Mouse (Mus musculus) intestine, postnatal 0 days (tissue): Measurements from ENCODE around the gene Odf4. TPM values are rescaled to one million over a fixed set of nuclear protein-coding genes. Genes with fewer than 3 reads are reported as not detected.

Experiments
- ATAC-seq: fragments of 200-750 bp; cut with Nextera tagmentation; 2 replicates; pipeline ENCODE4 v1.8.0; 2017; ENCODE audit warnings: mild to moderate bottlenecking, moderate TSS enrichment, moderate library complexity
- H3K27ac ChIP-seq: fragments of 300-500 bp; sonication (generic); 2 replicates; pipeline ENCODE4 v1.5.1; 2014; ENCODE audit warnings: mild to moderate bottlenecking, low read depth, low read length, moderate library complexity
- H3K27me3 ChIP-seq: fragments of 300-500 bp; sonication (generic); replicated peaks from 2 replicates; pipeline ENCODE4 v1.6.1; 2014; ENCODE audit warnings: low read length, mixed read lengths; ENCODE audit not compliant: control insufficient read depth, insufficient read depth
- H3K36me3 ChIP-seq: fragments of 300-500 bp; sonication (generic); 2 replicates; pipeline ENCODE4 v1.6.1; 2014; ENCODE audit warnings: mild to moderate bottlenecking, moderate library complexity; ENCODE audit not compliant: control insufficient read depth, insufficient read depth
- H3K4me1 ChIP-seq: fragments of 300-500 bp; sonication (generic); replicated peaks from 2 replicates; pipeline ENCODE4 v1.6.1; 2014; ENCODE audit warnings: antibody characterized with exemption, low read length, mixed read lengths; ENCODE audit not compliant: control insufficient read depth, insufficient read depth
- H3K4me2 ChIP-seq: fragments of 300-500 bp; sonication (generic); replicated peaks from 2 replicates; pipeline ENCODE4 v1.6.1; 2014; ENCODE audit warnings: low read depth, mild to moderate bottlenecking, moderate library complexity
- H3K4me3 ChIP-seq: fragments of 300-500 bp; sonication (generic); 2 replicates; pipeline ENCODE4 v1.5.1; 2014; ENCODE audit warnings: low read depth, low read length
- H3K9ac ChIP-seq: fragments of 300-500 bp; sonication (generic); 2 replicates; pipeline ENCODE4 v1.6.1; 2014; ENCODE audit warnings: mild to moderate bottlenecking, low read depth, low read length
- H3K9me3 ChIP-seq: fragments of 300-500 bp; sonication (generic); 2 replicates; pipeline ENCODE4 v1.6.1; 2016; ENCODE audit warnings: mixed run types; ENCODE audit not compliant: control insufficient read depth
- CTCF ChIP-seq: sonication (generic); IDR thresholded peaks from 2 replicates; pipeline ENCODE4 v1.5.1; 2016; ENCODE audit warnings: low read depth, mild to moderate bottlenecking, control low read depth, antibody characterized with exemption, moderate library complexity
- WGBS: fragments of 180-500 bp; shearing (Covaris S2); extraction: QIAGEN DNeasy Blood & Tissue Kit; methylation state at CpG from one replicate; pipeline ENCODE4 v1.1.7; 2014; 5-methylcytosine and 5-hydroxymethylcytosine counted together
- polyA plus RNA-seq: library from polyadenylated mRNA; unstranded; fragments of >200 nt; fragmentation: Nextera tagmentation; extraction: Ambion mirVana; gene quantifications from 2 replicates; pipeline ENCODE4 v1.2.1, GENCODE M21; 2015

Odf4 gene
- polyA plus RNA-seq, 1 experiment from 2014 or later: not detected

GRCm38 (mm10) chr11:68954408-68954807 is 27.5 kb upstream of the Odf4 start:
- no peak overlapping the region for H3K27ac ChIP-seq
- H3K36me3 ChIP-seq: no peaks in the 10 kb centered on the region
- peak overlapping the region; percentile 66 for H3K4me2 ChIP-seq
- H3K4me3 ChIP-seq: peak overlapping the region; percentile 29
- no peaks in the 10 kb centered on the region for H3K9me3 ChIP-seq
- H3K27me3 ChIP-seq: peaks cover 20% of the 10 kb centered on the region
- no peak for ATAC-seq
- H3K9ac ChIP-seq: peak overlapping the region; percentile 17; the same call in 1 of the 2 replicates
- WGBS: 3% methylated on average over 17 of the region's 17 CpGs
- TF ChIP-seq CTCF: no peak
- H3K4me1 ChIP-seq: 0 out of 2 replicates have a peak, but pooled peaks cover 2% of the 10 kb centered on the region

DNA sequence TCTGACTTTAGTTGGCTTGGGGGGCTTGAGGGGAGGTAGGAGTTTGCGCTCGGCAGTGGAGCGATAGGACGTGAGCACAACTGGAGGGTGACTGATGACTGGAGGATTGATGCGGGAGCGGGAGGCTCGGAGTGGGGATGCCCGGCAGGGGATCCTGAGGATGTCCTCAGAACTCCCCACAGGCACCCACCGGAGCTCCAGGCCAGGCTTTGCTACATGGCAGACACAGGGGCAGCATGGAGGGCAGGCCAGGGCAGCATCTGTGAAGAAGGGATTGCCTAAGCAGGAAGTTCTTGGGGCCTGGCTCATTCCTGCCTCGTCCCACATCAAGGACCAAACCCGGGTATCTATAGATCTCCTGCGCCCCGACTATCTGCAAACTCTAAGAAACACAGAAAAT is 27.0 kb upstream of the Odf4 start:
- Histone ChIP-seq H3K9me3 (no peaks in the 10 kb centered on the region), H3K4me2 (peak overlapping the region; percentile 66), H3K4me1 (0 out of 2 replicates have a peak, but pooled peaks cover 2% of the 10 kb centered on the region), H3K27me3 (peaks cover 20% of the 10 kb centered on the region), H3K9ac (peak overlapping the region; percentile 22; the same call in 1 of the 2 replicates), H3K36me3 (no peaks in the 10 kb centered on the region), H3K27ac (no peak overlapping the region), H3K4me3 (peak overlapping the region; percentile 29)
- TF ChIP-seq CTCF: no peak
- WGBS: 16% methylated on average over 13 of the region's 13 CpGs
- ATAC-seq: no peak

GRCm38 (mm10) chr11:68947542-68947993 is 20.7 kb upstream of the Odf4 start:
- WGBS: 16% methylated on average over 12 of the region's 12 CpGs
- no peak overlapping the region for H3K27ac ChIP-seq
- H3K9me3 ChIP-seq: no peaks in the 10 kb centered on the region
- no peak overlapping the region; the same call in 1 of the 2 replicates for H3K4me2 ChIP-seq
- no peaks in the 10 kb centered on the region for H3K36me3 ChIP-seq
- no peak for ATAC-seq
- 0 out of 2 replicates have a peak, but pooled peaks cover 7% of the 10 kb centered on the region for H3K27me3 ChIP-seq
- no peaks in the 10 kb centered on the region for H3K4me1 ChIP-seq
- no peak for TF ChIP-seq CTCF
- no peak overlapping the region for H3K9ac ChIP-seq
- no peak overlapping the region for H3K4me3 ChIP-seq

DNA sequence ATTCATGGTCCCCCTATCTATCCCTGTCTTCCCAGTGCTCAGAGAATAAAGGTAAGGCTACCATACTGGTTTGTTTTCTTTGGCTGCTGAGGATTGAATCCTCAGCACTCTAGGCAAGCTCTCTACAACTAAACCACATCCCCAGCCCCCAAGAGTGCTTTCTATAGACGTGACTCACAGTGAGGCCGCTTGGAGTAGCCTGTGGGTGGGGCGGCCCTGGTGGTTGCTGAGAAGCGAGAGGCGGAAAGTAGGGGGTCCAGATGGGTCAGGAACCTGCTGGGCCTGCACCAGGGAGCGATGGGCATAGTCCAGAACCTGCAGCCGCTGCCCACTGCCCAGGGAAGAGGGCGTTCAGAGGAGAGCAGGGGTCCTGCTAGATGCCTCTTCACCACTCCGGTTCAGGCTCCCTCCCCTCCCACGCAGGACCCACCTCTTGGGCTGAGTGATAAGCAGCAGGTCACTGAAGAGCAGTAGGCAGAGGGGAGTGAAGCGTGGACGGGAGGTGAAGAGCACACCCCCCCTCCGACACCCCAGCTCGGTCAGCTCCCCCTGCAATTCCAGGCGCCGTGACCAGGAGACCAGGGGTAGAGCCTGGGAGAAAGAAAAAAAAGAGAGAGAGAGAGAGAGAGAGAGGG is 20.0 kb upstream of the Odf4 start:
- Histone ChIP-seq H3K4me1 (no peaks in the 10 kb centered on the region), H3K4me2 (peak overlapping the region; percentile 13; the same call in 1 of the 2 replicates), H3K27ac (no peak overlapping the region), H3K27me3 (0 out of 2 replicates have a peak, but pooled peaks cover 7% of the 10 kb centered on the region), H3K36me3 (no peaks in the 10 kb centered on the region), H3K4me3 (no peak overlapping the region), H3K9ac (no peak overlapping the region), H3K9me3 (no peaks in the 10 kb centered on the region)
- no peak for ATAC-seq
- TF ChIP-seq CTCF: no peak
- WGBS: 14% methylated on average over 14 of the region's 16 CpGs

- Histone ChIP-seq H3K9me3 (no peaks in the 10 kb centered on the region), H3K27me3 (0 out of 2 replicates have a peak, but pooled peaks cover 7% of the 10 kb centered on the region), H3K4me2 (no peak overlapping the region), H3K9ac (no peak overlapping the region), H3K36me3 (no peaks in the 10 kb centered on the region), H3K27ac (no peak overlapping the region), H3K4me3 (no peak overlapping the region), H3K4me1 (no peaks in the 10 kb centered on the region)
- 83% methylated on average over 4 of the region's 4 CpGs for WGBS
- no peak for ATAC-seq
- no peak for TF ChIP-seq CTCF
Measured at GRCm38 (mm10) chr11:68946001-68946400, 19.1 kb upstream of the Odf4 start.

GRCm38 (mm10) chr11:68945245-68945644 is 18.4 kb upstream of the Odf4 start:
- Histone ChIP-seq H3K9ac (no peak overlapping the region), H3K4me3 (no peak overlapping the region), H3K4me1 (no peaks in the 10 kb centered on the region), H3K4me2 (no peak overlapping the region), H3K27ac (no peak overlapping the region), H3K36me3 (no peaks in the 10 kb centered on the region), H3K27me3 (0 out of 2 replicates have a peak, but pooled peaks cover 7% of the 10 kb centered on the region), H3K9me3 (no peaks in the 10 kb centered on the region)
- no peak for TF ChIP-seq CTCF
- WGBS: 66% methylated on average over 2 of the region's 2 CpGs
- no peak for ATAC-seq
